ENCODE assay signal across 17 mouse cellular contexts in genomic region chr2:13352112-13352728, GRCm38 (mm10).
"Had no signal": no experiment of that assay in that cellular context is flagged by ENCODE, and none has a peak within 500 bp of the region (broad histone marks: within the 10 kb centered on the region; RNA-seq: fewer than 3 reads in every experiment).

No protein-coding gene starts in this region.

- H3K9me3 ChIP-seq: lung, embryonic 15.5 days; megakaryocyte, embryonic 14.5 days; midbrain, embryonic 10.5 days; midbrain, embryonic 13.5 days had no signal

- ATAC-seq: intestine, postnatal 0 days; liver, postnatal 0 days; midbrain, embryonic 13.5 days; midbrain, embryonic 16.5 days had no signal

- H3K27ac ChIP-seq: kidney, postnatal 0 days; liver, embryonic 14.5 days; lung, embryonic 15.5 days; midbrain, embryonic 10.5 days; midbrain, embryonic 13.5 days had no signal

- H3K4me3 ChIP-seq: lung, embryonic 15.5 days; megakaryocyte, embryonic 14.5 days; midbrain, embryonic 10.5 days; midbrain, embryonic 13.5 days; myocyte had no signal

- H3K9ac ChIP-seq: liver, embryonic 14.5 days; liver, postnatal 0 days; lung, embryonic 15.5 days; midbrain, embryonic 13.5 days had no signal

- H3K4me2 ChIP-seq: liver, embryonic 11.5 days; lung, embryonic 15.5 days; midbrain, embryonic 13.5 days had no signal

- H3K36me3 ChIP-seq: lung, embryonic 15.5 days; midbrain, embryonic 10.5 days; midbrain, embryonic 13.5 days had no signal

- DNase-seq: kidney, adult 2 months; kidney, postnatal 36 days; liver, postnatal 0 days; lung, postnatal 10 days; lung, postnatal 36 days; thymus, adult 18-20 months; thymus, postnatal 36 days had no signal

- H3K4me1 ChIP-seq: lung, embryonic 15.5 days; megakaryocyte, embryonic 14.5 days had no signal

- H3K27me3 ChIP-seq: lung, embryonic 15.5 days; midbrain, embryonic 13.5 days had no signal
